Mouse (Mus musculus) megakaryocyte, embryonic 14.5 days (primary cell): ENCODE results near the gene Itm2c.

Experiments
- FLI1 ChIP-seq: IDR thresholded peaks from 2 replicates; pipeline ENCODE4 v1.6.1; 2012; ENCODE audit warnings: low read length, inconsistent platforms, mixed read lengths
- GATA1 ChIP-seq: IDR thresholded peaks from 3 replicates; pipeline ENCODE4 v1.6.1; 2012; ENCODE audit warnings: mixed read lengths, low read length, inconsistent platforms, borderline replicate concordance

GRCm38 (mm10) chr1:85925183-85925582 is 31.1 kb downstream of the Itm2c start:
- no peak for TF ChIP-seq GATA1
- TF ChIP-seq FLI1 = no peak
